Mouse (Mus musculus) ES-E14 (cell line): ENCODE measurements around the gene Ggcx.

Source experiments
- CHD2 ChIP-seq: IDR thresholded peaks from 2 replicates; pipeline ENCODE4 v1.6.1; 2014; ENCODE audit warnings: mild to moderate bottlenecking, low read depth, low read length, inconsistent platforms
- MAFK ChIP-seq: IDR thresholded peaks from 2 replicates; pipeline ENCODE4 v1.6.1; 2014; ENCODE audit warnings: mild to moderate bottlenecking, low read depth, low read length, inconsistent platforms; ENCODE audit not compliant: insufficient read depth
- ZC3H11A ChIP-seq: IDR thresholded peaks from 2 replicates; pipeline ENCODE4 v1.6.1; 2012; ENCODE audit warnings: low read depth, mild to moderate bottlenecking, inconsistent platforms, low read length, borderline replicate concordance
- ZNF384 ChIP-seq: IDR thresholded peaks from 2 replicates; pipeline ENCODE4 v1.6.1; 2012; ENCODE audit warnings: low read depth, low read length, inconsistent platforms

- TF ChIP-seq ZNF384 = no peak
- TF ChIP-seq CHD2 = no peak
- TF ChIP-seq ZC3H11A = no peak
- TF ChIP-seq MAFK = no peak
Observed at GRCm38 (mm10) chr6:72369557-72369956, 44.6 kb upstream of the Ggcx start.
